Mouse (Mus musculus) left cerebral cortex, adult 18-20 months (tissue): ENCODE results near the gene Hs3st4. TPM values are rescaled to one million over a fixed set of nuclear protein-coding genes. Genes with fewer than 3 reads are reported as not detected.

Experiments used
- DNase-seq, 2 experiments: peaks; one replicate each; pipeline ENCODE4 v3.0.0; 2021 to 2022; ENCODE audit warnings: low spot score in 2 of 2, mixed read lengths in 1 of 2
- long read RNA-seq, 2 experiments: library from polyadenylated mRNA; stranded (forward); transcript quantifications; one replicate each; pipeline ENCODE4 v2.0.0; 2021
- total RNA-seq, 2 experiments: library from RNA; stranded (reverse); gene quantifications; 2 replicates each; pipeline ENCODE4 v1.2.3; 2021

The Hs3st4 gene
- 10 to 100 TPM; 42.4 to 46.1 TPM for total RNA-seq
- long read RNA-seq, experiment 1, partial matches to known transcripts = 12 of 12 reads
- long read RNA-seq, experiment 1, other reads (novel, unspliced or antisense) = 0 of 12 reads
- long read RNA-seq, experiment 2, partial matches to known transcripts = 5 of 6 reads
- long read RNA-seq, experiment 2, other reads (novel, unspliced or antisense) = 1 of 6 reads

GRCm38 (mm10) chr7:123982461-123983038, at the start of gene Hs3st4:
Gene Hs3st4, plus strand, starts transcription at chr7:123982869.
- DNase-seq = peak; percentile 38 to 49

GRCm38 (mm10) chr7:123946836-123947235, 35.8 kb upstream of the Hs3st4 start:
- no peak for DNase-seq

- DNase-seq = no peak
Measured at GRCm38 (mm10) chr7:123963021-123963420, 19.6 kb upstream of the Hs3st4 start.

- no peak for DNase-seq
Measured at GRCm38 (mm10) chr7:123964559-123965142, 18.0 kb upstream of the Hs3st4 start.

GRCm38 (mm10) chr7:123965515-123965914, 17.2 kb upstream of the Hs3st4 start:
- DNase-seq = no peak

- no peak for DNase-seq
Measured at GRCm38 (mm10) chr7:123975441-123975840, 7.2 kb upstream of the Hs3st4 start.

GRCm38 (mm10) chr7:123981435-123981834, 1.2 kb upstream of the Hs3st4 start:
- no peak for DNase-seq

GRCm38 (mm10) chr7:123982010-123982409, 659 bp upstream of the Hs3st4 start:
- DNase-seq = no peak

- DNase-seq = peak; percentile 8 to 19
Measured at GRCm38 (mm10) chr7:123983177-123984046, 743 bp downstream of the Hs3st4 start.

- no peak for DNase-seq
Measured at GRCm38 (mm10) chr7:123992121-123992520, 9.5 kb downstream of the Hs3st4 start.

GRCm38 (mm10) chr7:123997266-123997665, 14.6 kb downstream of the Hs3st4 start:
- no peak for DNase-seq

- peak; percentile 17 to 35 for DNase-seq
Measured at GRCm38 (mm10) chr7:123998601-123999000, 15.9 kb downstream of the Hs3st4 start.

GRCm38 (mm10) chr7:124026908-124027307, 44.2 kb downstream of the Hs3st4 start:
- no peak for DNase-seq

- DNase-seq = no peak
Measured at GRCm38 (mm10) chr7:124032236-124032635, 49.6 kb downstream of the Hs3st4 start.

GRCm38 (mm10) chr7:124033332-124033731, 50.7 kb downstream of the Hs3st4 start:
- no peak for DNase-seq

GRCm38 (mm10) chr7:124037281-124037700, 54.6 kb downstream of the Hs3st4 start:
- DNase-seq = no peak

- DNase-seq = no peak
Measured at GRCm38 (mm10) chr7:124039142-124039541, 56.5 kb downstream of the Hs3st4 start.

- DNase-seq = no peak
Measured at GRCm38 (mm10) chr7:124047382-124047781, 64.7 kb downstream of the Hs3st4 start.

GRCm38 (mm10) chr7:124048971-124049370, 66.3 kb downstream of the Hs3st4 start:
- no peak for DNase-seq

- DNase-seq = no peak
Measured at GRCm38 (mm10) chr7:124050421-124050820, 67.8 kb downstream of the Hs3st4 start.

- no peak for DNase-seq
Measured at GRCm38 (mm10) chr7:124083741-124084140, 101.1 kb downstream of the Hs3st4 start.

GRCm38 (mm10) chr7:124129019-124129418, 146.3 kb downstream of the Hs3st4 start:
- peak in 1 of 2 experiments; percentile 7 for DNase-seq
